Mouse (Mus musculus): ENCODE measurements at regions not wholly inside any gene's neighbourhood (a gene's known extent, or its start where the extent isn't known, plus 50 kb on each side); places are given as distances from the start of the nearest gene placed in this dataset.

DNA sequence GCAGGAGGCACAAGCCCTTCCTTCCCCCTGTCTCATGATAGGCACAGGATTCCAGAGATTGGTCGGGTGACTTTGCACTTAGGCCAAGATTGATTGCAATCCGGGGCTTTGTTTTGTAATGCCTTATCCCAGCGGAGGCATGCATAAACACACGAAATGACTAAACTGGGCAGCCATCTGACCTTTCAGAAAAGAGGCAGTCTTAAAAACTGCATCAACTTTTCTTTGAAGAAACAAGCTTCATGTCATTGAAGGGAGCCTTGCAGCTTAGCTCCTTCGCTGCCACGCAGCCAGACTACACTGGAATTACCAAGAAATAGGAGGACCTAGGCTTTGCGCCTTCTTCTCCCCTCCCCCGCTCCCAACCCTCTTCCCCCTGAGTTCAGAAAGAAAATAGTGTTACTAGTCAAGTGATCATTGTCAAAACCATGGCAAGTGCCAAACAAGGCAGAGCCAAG, 67.7 kb upstream of the BC052040 start:
- peak; percentile 11 to 44 for DNase-seq (ENCODE audit: low spot score in 2 of 2)

DNA sequence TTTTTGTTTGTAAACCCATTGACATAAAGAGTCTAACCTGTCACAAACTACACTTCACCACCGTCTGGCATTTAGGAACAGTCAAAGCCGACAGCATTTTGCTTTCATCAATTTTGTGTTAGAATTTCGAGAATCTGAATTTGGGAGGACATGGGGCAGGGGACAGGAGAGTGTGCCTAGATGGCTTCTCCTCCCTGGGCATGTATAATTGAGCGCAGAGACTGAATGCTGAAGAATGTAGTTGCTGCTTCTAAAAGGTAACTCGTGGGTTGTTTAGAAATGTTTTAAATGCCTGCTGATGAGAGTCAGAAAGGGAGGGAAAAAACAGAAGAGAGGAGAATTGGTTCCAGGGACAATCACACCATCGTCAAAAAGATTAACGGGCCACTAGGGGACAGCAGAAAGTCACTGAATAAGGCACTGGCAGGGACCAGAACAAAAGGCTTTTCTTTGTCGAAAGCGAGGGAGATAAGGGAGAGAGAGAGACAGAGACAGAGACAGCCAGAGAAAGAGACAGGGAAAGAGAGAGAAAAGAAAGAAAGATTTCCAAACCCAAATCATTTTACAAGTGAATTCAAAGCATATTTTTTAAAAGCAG, 66.6 kb upstream of the BC052040 start:
- peak; percentile 21 to 52 for DNase-seq (ENCODE audit: low spot score in 2 of 2)

DNA sequence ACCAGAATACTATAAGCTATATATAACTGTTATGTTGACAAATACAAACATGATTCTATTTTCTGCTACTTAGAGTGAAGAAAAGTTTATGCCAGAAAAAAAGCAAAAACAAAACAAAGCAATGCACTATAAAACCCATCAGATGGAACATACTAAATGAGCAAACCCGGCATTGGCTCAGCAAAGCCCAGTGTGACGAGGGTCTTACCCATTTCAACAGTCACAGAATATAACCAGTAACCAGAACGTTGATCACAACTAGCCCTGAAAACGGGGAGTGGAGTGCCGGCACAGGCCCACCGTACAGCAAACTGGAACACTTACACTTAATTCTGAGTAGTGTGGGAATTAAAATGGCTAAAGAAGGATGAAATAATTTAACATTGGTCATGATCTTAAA, 66.0 kb upstream of the BC052040 start:
- DNase-seq (ENCODE audit: low spot score in 2 of 2): no peak

DNA sequence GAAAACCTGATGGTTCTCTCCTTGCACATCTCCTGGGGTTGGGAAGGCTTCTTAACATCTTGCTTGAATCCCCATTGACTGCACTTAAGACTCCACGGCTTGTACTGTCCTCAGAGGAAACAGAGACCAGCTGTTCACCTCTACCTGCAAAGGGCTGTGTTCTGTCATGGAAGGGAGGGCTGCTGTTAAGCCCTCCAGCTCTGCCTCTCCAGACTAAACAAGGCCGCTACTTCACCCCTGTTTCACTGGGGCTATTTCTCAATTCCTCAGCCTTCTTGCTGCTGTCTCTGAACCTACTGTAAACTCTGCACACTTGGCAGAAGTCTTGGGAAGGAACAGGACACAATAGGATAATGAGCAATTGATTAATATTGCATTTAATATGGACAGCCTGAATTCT, 64.7 kb upstream of the BC052040 start:
- no peak for DNase-seq (ENCODE audit: low spot score in 2 of 2)

DNA sequence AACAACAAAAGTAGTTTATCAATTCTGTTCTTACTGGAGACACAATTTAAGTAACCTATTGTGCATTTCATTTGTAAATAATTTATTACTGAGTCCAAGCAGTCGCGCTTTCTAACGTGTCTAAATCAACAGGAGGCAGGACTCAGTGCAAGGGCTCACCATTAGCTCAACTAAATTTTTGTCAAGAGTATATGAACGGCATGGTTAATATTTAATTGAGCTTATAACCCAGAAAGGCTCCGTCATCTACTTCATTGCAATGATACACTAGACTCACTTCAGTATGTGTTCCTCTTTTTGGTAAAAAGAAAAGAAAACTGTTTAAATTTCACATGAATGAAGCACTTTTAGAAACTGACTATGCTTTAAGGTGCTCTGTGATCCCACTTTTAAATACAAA, 61.5 kb upstream of the BC052040 start:
- DNase-seq (ENCODE audit: low spot score in 2 of 2): no peak

DNA sequence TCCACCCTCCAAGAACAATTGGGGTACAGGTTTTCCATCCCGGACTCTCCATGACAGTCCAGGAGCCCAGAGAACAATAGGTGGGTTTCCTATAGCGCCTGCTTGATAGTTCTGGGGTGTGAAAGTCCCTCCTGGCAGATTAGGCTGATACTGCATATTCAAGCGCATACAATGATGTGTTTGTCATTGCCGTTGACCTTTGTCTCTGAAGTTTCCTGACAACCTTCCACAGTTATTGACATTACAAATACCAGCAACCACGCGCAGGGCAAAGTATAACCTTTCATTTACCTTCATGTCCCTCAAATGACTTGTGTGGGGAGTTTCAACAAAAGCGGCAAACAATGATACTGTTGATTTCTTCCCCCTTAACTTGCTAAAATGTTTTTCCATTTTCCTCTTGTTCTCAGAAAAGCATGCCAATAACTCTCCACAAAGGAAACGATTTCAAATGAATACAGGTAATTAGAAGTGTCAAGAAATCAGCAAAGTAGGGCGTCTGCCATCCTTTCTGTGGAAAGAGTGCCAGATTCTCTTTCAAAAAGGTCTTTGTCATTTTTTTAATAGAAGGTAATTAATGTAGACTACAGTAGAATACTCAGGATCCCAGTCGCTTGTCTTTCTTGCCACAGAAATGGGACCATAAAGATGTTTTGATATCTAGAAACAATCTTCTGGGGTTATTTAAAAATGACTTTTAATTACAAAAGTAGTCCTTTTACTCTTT, 60.9 kb upstream of the BC052040 start:
- no peak for DNase-seq (ENCODE audit: low spot score in 2 of 2)

DNA sequence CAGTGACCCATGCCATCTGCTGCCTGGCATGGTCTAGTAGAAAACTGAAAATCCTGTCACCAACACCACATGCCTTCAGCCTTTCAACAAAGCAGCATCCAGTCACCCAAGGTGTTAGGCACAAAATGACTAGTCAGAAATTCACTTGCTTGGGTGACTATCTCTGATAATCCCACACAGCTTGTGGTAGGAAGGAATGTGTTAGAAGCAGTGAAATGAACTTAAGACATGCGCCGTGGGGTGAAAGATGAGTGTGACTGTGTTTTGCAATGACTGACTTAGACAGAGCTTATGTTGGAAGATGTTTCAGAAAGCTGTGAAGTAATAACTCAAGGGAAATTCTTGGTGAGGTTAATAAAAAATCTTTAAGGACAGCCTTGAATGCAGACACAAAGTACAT, 51.6 kb upstream of the BC052040 start:
- DNase-seq (ENCODE audit: low spot score in 2 of 2): no peak

All from frontal cortex, postnatal 36 days (tissue).